Mouse (Mus musculus) neural tube, embryonic 15.5 days (tissue): ENCODE measurements around the gene Fto. TPM values are rescaled to one million over a fixed set of nuclear protein-coding genes. Genes with fewer than 3 reads are reported as not detected.

Source experiments
- ATAC-seq: fragments of 200-750 bp; cut with Nextera tagmentation; 2 replicates; pipeline ENCODE4 v1.8.0; 2017; ENCODE audit warnings: mild to moderate bottlenecking, moderate TSS enrichment, moderate library complexity; ENCODE audit not compliant: low FRiP score
- H3K27ac ChIP-seq: fragments of 300-500 bp; sonication (generic); replicated peaks from 2 replicates; pipeline ENCODE4 v1.5.1; 2015; ENCODE audit warnings: mild to moderate bottlenecking, inconsistent platforms
- H3K27me3 ChIP-seq: fragments of 300-500 bp; sonication (generic); replicated peaks from 2 replicates; pipeline ENCODE4 v1.6.1; 2015; ENCODE audit warnings: inconsistent platforms
- H3K36me3 ChIP-seq: fragments of 300-500 bp; sonication (generic); 2 replicates; pipeline ENCODE4 v1.6.1; 2015; ENCODE audit warnings: inconsistent platforms
- H3K4me1 ChIP-seq: fragments of 300-500 bp; sonication (generic); 2 replicates; pipeline ENCODE4 v1.6.1; 2015; ENCODE audit warnings: inconsistent platforms
- H3K4me2 ChIP-seq: fragments of 300-500 bp; sonication (generic); 2 replicates; pipeline ENCODE4 v1.6.1; 2015; ENCODE audit warnings: inconsistent platforms, mild to moderate bottlenecking, moderate library complexity
- H3K4me3 ChIP-seq: fragments of 300-500 bp; sonication (generic); replicated peaks from 2 replicates; pipeline ENCODE4 v1.5.1; 2015; ENCODE audit warnings: mild to moderate bottlenecking, inconsistent platforms
- H3K9ac ChIP-seq: fragments of 300-500 bp; sonication (generic); replicated peaks from 2 replicates; pipeline ENCODE4 v1.6.1; 2015; ENCODE audit warnings: mild to moderate bottlenecking, inconsistent platforms
- H3K9me3 ChIP-seq: fragments of 300-500 bp; sonication (generic); replicated peaks from 2 replicates; pipeline ENCODE4 v1.6.1; 2016; ENCODE audit warnings: inconsistent platforms
- WGBS: fragments of 180-500 bp; shearing (Covaris S2); methylation state at CpG from one replicate; pipeline ENCODE4 v1.1.7; 2015; ENCODE audit warnings: mixed read lengths; 5-methylcytosine and 5-hydroxymethylcytosine counted together
- polyA plus RNA-seq: library from polyadenylated mRNA; unstranded; fragments of >200 nt; fragmentation: Nextera tagmentation; extraction: Ambion mirVana; gene quantifications from 2 replicates; pipeline ENCODE4 v1.2.1, GENCODE M21; 2015

The Fto gene
- polyA plus RNA-seq, 1 experiment from 2014 or later: 135 TPM

DNA sequence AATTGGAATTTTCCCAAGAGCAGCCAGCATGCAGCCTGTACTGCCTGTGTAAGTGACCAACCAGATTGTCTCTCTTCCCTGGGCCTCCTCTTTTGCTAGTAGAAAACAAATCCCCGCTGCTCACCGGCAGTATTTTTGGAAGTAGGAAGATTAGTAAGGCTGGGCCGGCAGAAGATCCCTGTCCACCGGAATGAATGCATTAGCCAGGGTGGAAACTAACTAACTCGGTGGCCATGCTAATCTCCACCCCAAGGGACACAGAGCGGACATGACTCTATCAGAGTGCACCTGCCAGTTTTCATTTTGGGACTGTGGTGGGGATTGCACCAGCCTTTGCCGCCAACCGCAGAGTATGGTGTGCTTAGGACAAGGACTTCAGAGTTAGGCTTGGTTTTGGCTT, 319.1 kb downstream of the Fto start:
- Histone ChIP-seq H3K9ac (no peak overlapping the region), H3K4me1 (peaks cover 25% of the 10 kb centered on the region), H3K4me2 (no peak overlapping the region), H3K9me3 (no peaks in the 10 kb centered on the region), H3K27me3 (peaks cover 77% of the 10 kb centered on the region), H3K4me3 (no peak overlapping the region), H3K27ac (no peak overlapping the region), H3K36me3 (no peaks in the 10 kb centered on the region)
- WGBS: 81% methylated on average over 8 of the region's 8 CpGs
- no peak for ATAC-seq

DNA sequence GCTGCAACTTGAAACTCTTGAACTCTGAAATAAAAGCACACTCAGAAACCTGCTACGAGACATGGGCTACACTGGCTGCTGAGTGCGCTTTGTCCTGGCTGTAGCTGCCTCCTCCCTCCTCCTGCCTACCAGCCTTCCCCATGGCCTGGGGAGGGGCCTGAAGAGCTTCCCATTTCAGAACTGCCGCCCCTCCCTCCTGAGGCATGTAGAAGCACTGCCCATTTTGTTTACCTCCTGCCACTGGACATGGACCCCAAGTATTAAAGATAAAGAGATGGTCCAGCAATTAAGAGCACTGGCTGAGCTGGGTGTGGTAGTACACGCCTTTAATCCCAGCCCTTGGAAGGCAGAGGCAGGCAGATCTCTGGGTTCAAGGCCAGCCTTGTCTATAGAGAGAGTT, 322.1 kb downstream of the Fto start:
- Histone ChIP-seq H3K4me1 (peaks cover 21% of the 10 kb centered on the region), H3K4me2 (no peak overlapping the region), H3K4me3 (no peak overlapping the region), H3K9ac (no peak overlapping the region), H3K9me3 (no peaks in the 10 kb centered on the region), H3K27me3 (peaks cover 59% of the 10 kb centered on the region), H3K36me3 (no peaks in the 10 kb centered on the region), H3K27ac (no peak overlapping the region)
- ATAC-seq: no peak
- WGBS: 92% methylated on average over 4 of the region's 4 CpGs

DNA sequence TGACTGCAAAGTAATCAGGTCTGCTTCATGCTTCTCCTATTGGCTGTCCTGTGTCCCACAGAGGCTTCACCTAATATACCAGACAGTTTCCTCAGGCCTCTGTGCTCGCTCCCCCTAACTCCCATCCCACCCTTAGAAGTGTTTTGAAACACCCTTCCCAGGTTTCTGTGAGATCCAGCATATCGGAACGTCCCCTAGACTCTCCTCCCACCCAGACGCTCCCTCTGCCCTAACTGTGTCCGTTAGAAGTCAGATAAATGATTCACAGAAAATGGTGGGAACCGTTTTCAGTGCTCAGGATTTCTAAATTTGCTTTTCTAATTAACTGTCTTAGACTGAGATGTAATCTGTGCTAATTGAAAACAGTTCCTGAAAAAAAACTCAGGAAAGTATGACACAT, 323.6 kb downstream of the Fto start:
- Histone ChIP-seq H3K9ac (no peak overlapping the region), H3K9me3 (no peaks in the 10 kb centered on the region), H3K27ac (no peak overlapping the region), H3K36me3 (no peaks in the 10 kb centered on the region), H3K27me3 (peaks cover 66% of the 10 kb centered on the region), H3K4me1 (peaks cover 10% of the 10 kb centered on the region; the same call in 1 of the 2 replicates), H3K4me2 (no peak overlapping the region), H3K4me3 (no peak overlapping the region)
- WGBS: 81% methylated on average over 6 of the region's 6 CpGs
- no peak for ATAC-seq

DNA sequence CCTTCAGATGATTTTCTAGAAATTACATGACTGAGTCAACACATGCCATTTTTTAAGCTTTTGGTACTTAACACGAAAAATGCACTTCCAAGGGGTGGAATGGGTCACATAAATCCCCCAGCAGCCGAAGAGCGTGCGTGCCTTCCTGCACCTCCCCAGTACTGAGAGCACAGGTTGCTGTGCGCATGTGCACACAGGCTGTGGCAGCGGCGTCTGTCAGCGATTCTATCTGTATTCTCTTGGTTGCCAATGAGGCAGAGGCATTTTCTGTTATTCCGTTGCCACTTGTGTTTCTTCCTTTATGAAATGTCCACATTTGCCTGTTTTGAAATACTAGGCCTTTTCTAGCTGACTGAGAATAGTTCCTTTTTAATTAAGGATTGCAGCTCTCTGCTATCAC, 324.4 kb downstream of the Fto start:
- Histone ChIP-seq H3K27ac (no peak overlapping the region), H3K9ac (no peak overlapping the region), H3K4me1 (peaks cover 10% of the 10 kb centered on the region; the same call in 1 of the 2 replicates), H3K27me3 (peaks cover 61% of the 10 kb centered on the region), H3K4me2 (no peak overlapping the region), H3K9me3 (no peaks in the 10 kb centered on the region), H3K4me3 (no peak overlapping the region), H3K36me3 (no peaks in the 10 kb centered on the region)
- WGBS: 74% methylated on average over 9 of the region's 9 CpGs
- ATAC-seq: no peak

DNA sequence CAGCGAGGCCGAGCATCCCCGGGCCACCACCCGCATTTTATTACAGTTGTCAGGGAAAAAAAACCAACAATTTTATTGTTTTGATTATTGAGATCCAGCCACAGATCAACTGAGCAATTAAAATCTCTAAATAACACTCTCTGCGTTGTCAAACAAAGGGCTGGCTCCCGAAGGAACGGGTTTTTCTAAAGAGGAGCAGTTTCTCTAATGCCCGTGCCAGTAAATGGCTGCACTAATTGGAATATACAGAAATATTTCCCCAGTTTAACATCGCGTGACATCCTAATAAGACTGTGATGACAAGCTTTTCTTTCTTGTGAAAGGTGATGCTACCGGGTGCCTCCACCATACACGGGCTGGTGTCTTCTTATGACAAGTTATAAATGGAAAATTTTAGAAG, 324.9 kb downstream of the Fto start:
- Histone ChIP-seq H3K27me3 (peaks cover 61% of the 10 kb centered on the region), H3K4me1 (peaks cover 10% of the 10 kb centered on the region; the same call in 1 of the 2 replicates)
- WGBS: 37% methylated on average over 12 of the region's 12 CpGs

DNA sequence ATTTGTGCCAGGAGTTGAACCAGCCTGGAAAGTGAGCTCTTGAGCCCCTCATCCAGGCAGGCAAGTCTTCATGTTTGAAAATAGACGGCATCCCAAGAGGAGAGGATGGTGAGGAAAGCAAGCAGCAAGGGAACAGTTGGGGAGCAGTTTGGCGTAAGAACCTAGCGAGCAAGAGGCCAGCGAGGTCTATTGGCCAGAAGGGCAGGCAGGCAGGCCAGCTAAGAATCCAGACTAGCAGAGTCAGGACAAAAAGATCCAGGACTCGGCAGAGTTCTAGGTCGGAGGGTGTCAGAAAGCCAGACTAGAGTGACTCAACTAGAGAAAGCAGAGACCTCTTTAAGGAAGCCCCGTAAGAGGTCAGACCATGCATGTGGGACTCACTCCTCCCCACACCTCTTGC, 327.1 kb downstream of the Fto start:
- WGBS: 73% methylated on average over 7 of the region's 7 CpGs
- no peak overlapping the region for H3K9ac ChIP-seq
- H3K9me3 ChIP-seq: no peaks in the 10 kb centered on the region
- H3K4me2 ChIP-seq: no peak overlapping the region
- H3K27ac ChIP-seq: no peak overlapping the region
- H3K4me3 ChIP-seq: no peak overlapping the region
- peaks cover 48% of the 10 kb centered on the region for H3K27me3 ChIP-seq
- peaks cover 19% of the 10 kb centered on the region for H3K4me1 ChIP-seq
- no peaks in the 10 kb centered on the region for H3K36me3 ChIP-seq
- no peak for ATAC-seq

More for the DNA sequence above, 324.9 kb downstream of the Fto start:
- no peak overlapping the region for H3K4me2 ChIP-seq
- no peak overlapping the region for H3K9ac ChIP-seq
- no peak overlapping the region for H3K4me3 ChIP-seq
- H3K36me3 ChIP-seq: no peaks in the 10 kb centered on the region
- ATAC-seq: no peak
- H3K9me3 ChIP-seq: no peaks in the 10 kb centered on the region
- H3K27ac ChIP-seq: no peak overlapping the region

DNA sequence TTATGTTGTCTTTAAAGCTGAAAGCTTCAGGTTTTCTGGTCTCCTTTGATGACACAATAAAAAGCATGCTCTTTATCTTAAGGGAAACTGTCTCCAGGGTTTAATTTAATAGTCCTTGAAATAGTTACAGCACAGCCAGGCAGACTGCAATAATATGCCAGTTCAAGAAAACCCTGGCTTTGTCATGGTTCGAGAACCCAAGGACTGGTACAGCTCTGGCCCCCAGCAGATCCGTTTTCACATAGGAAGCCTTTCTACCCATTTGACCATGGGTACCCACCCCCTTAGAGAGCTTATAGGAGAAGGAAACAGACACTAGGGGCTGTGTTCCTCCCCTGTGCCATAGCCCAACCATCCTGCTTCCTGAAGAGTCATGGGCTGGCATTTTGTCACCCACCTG, 332.2 kb downstream of the Fto start:
- H3K4me3 ChIP-seq: no peak overlapping the region
- 22% methylated on average over 2 of the region's 2 CpGs for WGBS
- no peak overlapping the region for H3K4me2 ChIP-seq
- H3K27ac ChIP-seq: no peak overlapping the region
- H3K27me3 ChIP-seq: peaks cover 44% of the 10 kb centered on the region
- no peak overlapping the region for H3K9ac ChIP-seq
- H3K4me1 ChIP-seq: peaks cover 26% of the 10 kb centered on the region
- no peak for ATAC-seq
- H3K9me3 ChIP-seq: no peaks in the 10 kb centered on the region
- H3K36me3 ChIP-seq: no peaks in the 10 kb centered on the region

DNA sequence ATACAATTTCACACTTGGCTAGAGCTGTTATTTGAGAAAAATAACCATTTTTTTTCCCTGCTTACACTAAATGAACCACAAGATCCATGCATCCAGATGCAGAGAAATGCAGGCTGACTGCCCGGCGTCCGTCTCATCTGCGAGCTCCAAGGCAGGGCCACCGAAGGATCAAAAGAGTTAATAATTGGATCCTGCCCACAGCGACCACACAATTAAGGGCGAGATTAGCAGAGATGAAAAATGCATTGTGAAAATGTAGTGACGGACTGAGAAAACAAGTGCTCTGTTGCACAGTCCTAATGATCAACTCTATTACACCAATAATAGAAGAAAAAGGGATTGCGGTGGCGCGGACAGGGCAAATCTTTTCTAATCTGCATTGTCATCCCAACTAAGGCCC, 334.6 kb downstream of the Fto start:
- no peak overlapping the region for H3K4me2 ChIP-seq

DNA sequence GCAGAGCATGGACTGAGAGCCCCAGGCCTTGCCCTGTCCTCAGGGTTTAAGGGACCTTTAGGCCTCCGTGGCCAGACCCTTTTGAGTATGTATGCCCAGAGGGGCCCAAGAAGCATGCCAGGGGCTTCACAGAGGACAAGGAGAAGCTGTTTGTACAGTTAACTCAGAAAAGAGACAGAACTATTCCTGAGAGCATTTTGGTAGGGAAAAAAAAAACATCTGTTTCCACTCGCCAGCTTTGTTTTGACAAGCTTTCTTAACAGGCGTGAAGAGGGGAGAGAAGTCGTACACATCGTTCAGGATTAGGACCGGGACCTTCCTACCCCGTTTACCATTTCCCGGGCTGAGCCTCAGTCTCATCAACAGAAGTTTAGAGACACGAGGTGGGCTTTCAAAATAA, 335.5 kb downstream of the Fto start:
- H3K36me3 ChIP-seq: no peaks in the 10 kb centered on the region
- no peak for ATAC-seq
- H3K9me3 ChIP-seq: no peaks in the 10 kb centered on the region
- H3K4me1 ChIP-seq: peaks cover 32% of the 10 kb centered on the region
- H3K4me3 ChIP-seq: no peak overlapping the region
- H3K27me3 ChIP-seq: peaks cover 31% of the 10 kb centered on the region
- no peak overlapping the region for H3K4me2 ChIP-seq
- WGBS: 45% methylated on average over 9 of the region's 9 CpGs
- no peak overlapping the region for H3K9ac ChIP-seq
- H3K27ac ChIP-seq: no peak overlapping the region

More for the DNA sequence above, 334.6 kb downstream of the Fto start:
- Histone ChIP-seq H3K36me3 (no peaks in the 10 kb centered on the region), H3K9me3 (no peaks in the 10 kb centered on the region), H3K4me1 (peaks cover 28% of the 10 kb centered on the region), H3K27me3 (peaks cover 38% of the 10 kb centered on the region), H3K9ac (no peak overlapping the region), H3K4me3 (no peak overlapping the region), H3K27ac (no peak overlapping the region)
- no peak for ATAC-seq
- WGBS: 66% methylated on average over 11 of the region's 11 CpGs

DNA sequence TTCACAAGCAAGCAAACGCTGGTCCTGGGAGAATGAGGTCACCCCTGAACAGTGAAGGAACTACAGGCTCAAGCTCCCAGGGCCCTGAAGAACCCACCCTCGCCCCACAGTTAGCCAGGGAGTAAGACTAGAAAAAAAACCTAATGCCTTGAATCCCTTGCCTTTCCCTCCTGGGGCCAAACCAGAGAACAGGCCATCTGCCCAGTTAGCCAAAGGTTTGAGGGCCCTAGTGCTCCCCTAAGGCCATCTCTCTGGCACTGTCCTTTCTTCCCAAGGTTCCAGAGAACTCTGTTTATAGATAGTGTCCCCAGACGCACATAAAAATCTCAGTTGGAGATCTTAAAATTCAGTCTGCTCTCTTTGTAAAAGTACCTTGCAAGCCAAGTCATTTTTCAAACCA, 340.2 kb downstream of the Fto start:
- 47% methylated on average over 3 of the region's 3 CpGs for WGBS
- H3K9me3 ChIP-seq: no peaks in the 10 kb centered on the region
- no peak overlapping the region for H3K27ac ChIP-seq
- H3K36me3 ChIP-seq: no peaks in the 10 kb centered on the region
- H3K9ac ChIP-seq: no peak overlapping the region
- H3K4me3 ChIP-seq: no peak overlapping the region
- ATAC-seq: no peak
- H3K4me1 ChIP-seq: peaks cover 12% of the 10 kb centered on the region; the same call in 1 of the 2 replicates
- H3K4me2 ChIP-seq: no peak overlapping the region
- peaks cover 42% of the 10 kb centered on the region for H3K27me3 ChIP-seq

DNA sequence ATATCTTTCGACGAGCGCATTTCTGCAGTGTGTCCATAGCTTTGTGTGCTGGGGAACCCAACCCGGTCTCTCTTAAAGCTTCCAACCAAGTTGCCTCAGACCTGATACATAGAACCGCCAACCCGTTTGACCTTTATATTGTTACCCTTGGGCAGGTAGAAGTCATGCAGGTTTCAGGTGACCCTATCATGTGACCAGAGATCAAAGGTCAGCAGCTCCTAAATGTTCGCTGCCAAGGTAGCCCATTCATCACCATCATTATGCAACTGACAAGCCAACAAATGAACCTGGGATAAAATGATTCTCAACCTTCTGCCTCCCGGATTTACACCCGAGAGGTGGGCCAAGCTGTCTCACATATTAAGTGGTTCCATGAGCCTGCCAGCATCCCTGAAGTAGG, 344.1 kb downstream of the Fto start:
- Histone ChIP-seq H3K4me2 (no peak overlapping the region), H3K9ac (no peak overlapping the region), H3K4me1 (peaks cover 10% of the 10 kb centered on the region; the same call in 1 of the 2 replicates), H3K4me3 (no peak overlapping the region), H3K27me3 (peaks cover 37% of the 10 kb centered on the region), H3K9me3 (no peaks in the 10 kb centered on the region), H3K36me3 (no peaks in the 10 kb centered on the region), H3K27ac (no peak overlapping the region)
- WGBS: 68% methylated on average over 9 of the region's 9 CpGs
- ATAC-seq: no peak

DNA sequence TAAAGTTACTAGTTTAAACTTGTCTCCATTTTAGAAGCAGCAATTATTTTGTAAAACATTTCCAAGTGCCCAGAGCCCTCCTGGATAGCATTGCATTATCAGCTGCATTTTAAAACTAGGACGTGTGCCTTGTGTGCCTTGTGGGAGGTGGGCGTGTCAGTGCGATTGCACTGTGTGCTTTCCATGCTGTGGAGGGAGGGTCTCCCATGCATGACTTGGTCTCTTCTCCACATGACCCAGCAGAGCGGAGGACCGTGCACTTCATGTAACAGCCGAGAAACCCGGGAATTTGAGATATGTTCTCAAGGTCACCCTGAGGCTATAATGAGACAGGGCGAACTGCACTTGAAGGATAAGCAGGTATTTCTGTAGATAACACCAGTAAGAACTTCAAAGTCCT, 347.6 kb downstream of the Fto start:
- peaks cover 23% of the 10 kb centered on the region for H3K27me3 ChIP-seq
- H3K27ac ChIP-seq: no peak overlapping the region
- no peak overlapping the region for H3K9ac ChIP-seq
- no peak overlapping the region for H3K4me3 ChIP-seq
- no peak for ATAC-seq
- no peaks in the 10 kb centered on the region for H3K9me3 ChIP-seq
- no peaks in the 10 kb centered on the region for H3K36me3 ChIP-seq
- peaks cover 5% of the 10 kb centered on the region; the same call in 1 of the 2 replicates for H3K4me1 ChIP-seq
- no peak overlapping the region for H3K4me2 ChIP-seq
- WGBS: 80% methylated on average over 8 of the region's 8 CpGs
